Mouse (Mus musculus): ENCODE data around the gene Rhbdf1. TPM values are rescaled to one million over a fixed set of nuclear protein-coding genes. Genes with fewer than 3 reads are reported as not detected.

Rhbdf1 gene
- polyA plus RNA-seq, 1 experiment from 2014 or later: 12.5 TPM

GRCm38 (mm10) chr11:32262674-32263415, 40.7 kb upstream of the Rhbdf1 start:
- no peak for ATAC-seq (ENCODE audit: low read depth)
- Histone ChIP-seq H3K27me3 (ENCODE audit: control insufficient read depth, insufficient read depth, low read length) (no peaks in the 10 kb centered on the region), H3K9ac (replicated peaks; ENCODE audit: low read depth, low read length) (no peak overlapping the region), H3K9me3 (ENCODE audit: control insufficient read depth, low read length) (no peaks in the 10 kb centered on the region), H3K36me3 (ENCODE audit: control insufficient read depth, insufficient read depth, low read length) (no peaks in the 10 kb centered on the region), H3K4me2 (ENCODE audit: low read depth, low read length) (no peak overlapping the region), H3K4me3 (ENCODE audit: low read depth, low read length) (no peak overlapping the region), H3K27ac (ENCODE audit: low read depth, low read length) (no peak overlapping the region), H3K4me1 (ENCODE audit: control insufficient read depth, insufficient read depth, low read length) (peaks cover 7% of the 10 kb centered on the region; the same call in 1 of the 2 replicates)
- 83% methylated on average over 10 of the region's 10 CpGs for WGBS

GRCm38 (mm10) chr11:32256566-32256965, 34.5 kb upstream of the Rhbdf1 start:
- 97% methylated on average over 3 of the region's 3 CpGs for WGBS
- H3K9ac ChIP-seq (replicated peaks; ENCODE audit: low read depth, low read length): no peak overlapping the region
- no peaks in the 10 kb centered on the region for H3K9me3 ChIP-seq (ENCODE audit: control insufficient read depth, low read length)
- H3K4me3 ChIP-seq (ENCODE audit: low read depth, low read length): no peak overlapping the region
- no peak overlapping the region for H3K27ac ChIP-seq (ENCODE audit: low read depth, low read length)
- H3K4me2 ChIP-seq (ENCODE audit: low read depth, low read length): no peak overlapping the region
- peaks cover 22% of the 10 kb centered on the region for H3K36me3 ChIP-seq (ENCODE audit: control insufficient read depth, insufficient read depth, low read length)
- H3K4me1 ChIP-seq (ENCODE audit: control insufficient read depth, insufficient read depth, low read length): no peaks in the 10 kb centered on the region
- no peak for ATAC-seq (ENCODE audit: low read depth)
- no peaks in the 10 kb centered on the region for H3K27me3 ChIP-seq (ENCODE audit: control insufficient read depth, insufficient read depth, low read length)

DNA sequence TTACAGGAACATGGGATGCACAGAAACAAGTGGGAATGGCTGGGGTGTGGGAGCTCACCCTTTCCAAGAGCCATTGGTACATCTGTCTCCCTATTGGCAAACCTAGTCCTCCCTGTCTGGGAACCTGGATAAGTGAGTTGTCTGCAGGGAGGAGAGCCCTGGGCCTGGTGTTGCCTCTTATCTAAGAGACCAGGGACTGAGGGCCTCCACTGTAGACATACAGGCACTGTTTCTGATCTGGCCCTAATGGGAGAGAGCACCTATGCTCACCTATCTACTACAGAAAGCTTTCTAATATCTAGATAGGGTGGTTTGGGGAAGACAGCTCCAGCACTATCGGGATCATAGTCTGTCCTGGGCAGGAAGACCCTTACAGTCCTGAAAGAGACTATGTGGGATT, 34.0 kb upstream of the Rhbdf1 start:
- no peaks in the 10 kb centered on the region for H3K9me3 ChIP-seq (ENCODE audit: control insufficient read depth, low read length)
- no peaks in the 10 kb centered on the region for H3K27me3 ChIP-seq (ENCODE audit: control insufficient read depth, insufficient read depth, low read length)
- ATAC-seq (ENCODE audit: low read depth): no peak
- no peak overlapping the region for H3K4me2 ChIP-seq (ENCODE audit: low read depth, low read length)
- no peak overlapping the region for H3K27ac ChIP-seq (ENCODE audit: low read depth, low read length)
- peaks cover 22% of the 10 kb centered on the region for H3K36me3 ChIP-seq (ENCODE audit: control insufficient read depth, insufficient read depth, low read length)
- H3K9ac ChIP-seq (replicated peaks; ENCODE audit: low read depth, low read length): no peak overlapping the region
- 100% methylated on average over 1 of the region's 1 CpGs for WGBS
- no peaks in the 10 kb centered on the region for H3K4me1 ChIP-seq (ENCODE audit: control insufficient read depth, insufficient read depth, low read length)
- H3K4me3 ChIP-seq (ENCODE audit: low read depth, low read length): no peak overlapping the region

- Histone ChIP-seq H3K4me3 (ENCODE audit: low read depth, low read length) (no peak overlapping the region), H3K9ac (replicated peaks; ENCODE audit: low read depth, low read length) (no peak overlapping the region), H3K27ac (ENCODE audit: low read depth, low read length) (no peak overlapping the region), H3K4me1 (ENCODE audit: control insufficient read depth, insufficient read depth, low read length) (no peaks in the 10 kb centered on the region), H3K27me3 (ENCODE audit: control insufficient read depth, insufficient read depth, low read length) (no peaks in the 10 kb centered on the region), H3K36me3 (ENCODE audit: control insufficient read depth, insufficient read depth, low read length) (peaks cover 31% of the 10 kb centered on the region), H3K9me3 (ENCODE audit: control insufficient read depth, low read length) (no peaks in the 10 kb centered on the region), H3K4me2 (ENCODE audit: low read depth, low read length) (no peak overlapping the region)
- WGBS: 88% methylated on average over 1 of the region's 1 CpGs
- ATAC-seq (ENCODE audit: low read depth): no peak
Measured at GRCm38 (mm10) chr11:32253121-32253520, 31.0 kb upstream of the Rhbdf1 start.

- Histone ChIP-seq H3K4me1 (ENCODE audit: control insufficient read depth, insufficient read depth, low read length) (no peaks in the 10 kb centered on the region), H3K9ac (replicated peaks; ENCODE audit: low read depth, low read length) (no peak overlapping the region), H3K9me3 (ENCODE audit: control insufficient read depth, low read length) (no peaks in the 10 kb centered on the region), H3K36me3 (ENCODE audit: control insufficient read depth, insufficient read depth, low read length) (peaks cover 39% of the 10 kb centered on the region), H3K4me3 (ENCODE audit: low read depth, low read length) (no peak overlapping the region), H3K4me2 (ENCODE audit: low read depth, low read length) (no peak overlapping the region), H3K27me3 (ENCODE audit: control insufficient read depth, insufficient read depth, low read length) (no peaks in the 10 kb centered on the region), H3K27ac (ENCODE audit: low read depth, low read length) (no peak overlapping the region)
- WGBS: 84% methylated on average over 8 of the region's 8 CpGs
- ATAC-seq (ENCODE audit: low read depth): no peak
Measured at GRCm38 (mm10) chr11:32250880-32251763, 29.0 kb upstream of the Rhbdf1 start.

DNA sequence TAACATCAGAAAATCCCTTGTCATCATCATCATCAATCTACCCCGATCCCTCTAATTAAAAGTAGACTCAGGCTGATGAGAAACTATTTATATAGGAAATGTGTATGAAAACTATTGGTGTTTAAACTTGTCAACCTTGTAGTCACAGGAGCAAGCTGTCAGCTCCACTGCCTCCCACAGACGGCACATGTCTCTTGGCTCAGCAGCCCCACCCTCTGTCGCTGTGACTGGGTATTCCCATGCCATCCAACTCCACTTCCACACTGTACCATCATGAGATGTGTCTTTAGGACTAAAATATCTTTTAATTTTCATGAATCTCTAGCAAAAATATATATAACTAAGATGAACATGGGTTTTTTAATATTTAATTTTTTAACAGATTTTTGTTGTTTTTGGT, 26.2 kb upstream of the Rhbdf1 start:
- no peak for ATAC-seq (ENCODE audit: low read depth)
- Histone ChIP-seq H3K27me3 (ENCODE audit: control insufficient read depth, insufficient read depth, low read length) (no peaks in the 10 kb centered on the region), H3K4me1 (ENCODE audit: control insufficient read depth, insufficient read depth, low read length) (no peaks in the 10 kb centered on the region), H3K9ac (replicated peaks; ENCODE audit: low read depth, low read length) (no peak overlapping the region), H3K27ac (ENCODE audit: low read depth, low read length) (no peak overlapping the region), H3K4me3 (ENCODE audit: low read depth, low read length) (no peak overlapping the region), H3K36me3 (ENCODE audit: control insufficient read depth, insufficient read depth, low read length) (peaks cover 35% of the 10 kb centered on the region), H3K4me2 (ENCODE audit: low read depth, low read length) (no peak overlapping the region), H3K9me3 (ENCODE audit: control insufficient read depth, low read length) (no peaks in the 10 kb centered on the region)
- 95% methylated on average over 3 of the region's 3 CpGs for WGBS

DNA sequence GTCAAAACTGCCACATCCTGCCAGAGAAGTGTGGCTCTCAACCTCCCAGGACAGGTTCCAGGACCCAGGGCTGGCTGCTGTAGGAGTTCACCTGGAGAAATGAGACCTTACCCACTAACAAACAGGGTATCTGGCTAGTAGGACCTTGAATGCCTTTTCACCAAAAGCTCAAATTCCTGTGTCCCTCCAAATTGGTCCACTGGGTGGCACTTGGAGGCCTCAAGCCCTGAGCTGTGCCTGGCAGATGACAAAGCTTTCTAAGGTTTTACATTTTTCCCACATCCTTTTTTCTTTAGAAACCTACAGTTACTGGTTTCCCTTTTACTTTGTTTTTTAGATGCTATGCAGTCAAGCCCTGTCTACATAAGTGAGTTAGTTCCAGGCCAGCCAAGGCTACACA, 25.0 kb upstream of the Rhbdf1 start:
- Histone ChIP-seq H3K4me3 (ENCODE audit: low read depth, low read length) (no peak overlapping the region), H3K27me3 (ENCODE audit: control insufficient read depth, insufficient read depth, low read length) (no peaks in the 10 kb centered on the region), H3K36me3 (ENCODE audit: control insufficient read depth, insufficient read depth, low read length) (peaks cover 22% of the 10 kb centered on the region), H3K4me1 (ENCODE audit: control insufficient read depth, insufficient read depth, low read length) (no peaks in the 10 kb centered on the region), H3K9ac (replicated peaks; ENCODE audit: low read depth, low read length) (no peak overlapping the region), H3K9me3 (ENCODE audit: control insufficient read depth, low read length) (no peaks in the 10 kb centered on the region), H3K27ac (ENCODE audit: low read depth, low read length) (no peak overlapping the region), H3K4me2 (ENCODE audit: low read depth, low read length) (no peak overlapping the region)
- no peak for ATAC-seq (ENCODE audit: low read depth)

DNA sequence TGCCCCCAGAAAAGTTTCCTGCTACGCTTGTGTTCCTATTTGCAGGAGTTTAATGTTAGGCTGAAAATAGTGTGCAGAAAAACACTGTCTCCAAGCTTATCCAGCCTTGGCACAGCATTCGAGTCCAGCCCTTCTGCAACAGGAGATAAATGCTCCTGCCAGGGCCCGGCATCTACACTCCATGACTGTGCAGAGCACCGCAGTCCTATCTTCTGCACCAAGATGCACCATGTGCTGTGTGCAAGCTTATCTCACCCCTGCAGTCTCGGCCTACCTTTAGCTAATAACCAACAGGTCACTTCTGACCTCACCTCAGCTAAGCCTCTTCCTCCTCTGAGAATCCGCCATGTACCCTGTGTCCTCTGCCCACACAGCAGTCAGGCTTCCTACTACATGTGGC, 23.5 kb upstream of the Rhbdf1 start:
- ATAC-seq (ENCODE audit: low read depth): no peak
- H3K4me2 ChIP-seq (ENCODE audit: low read depth, low read length): no peak overlapping the region
- no peaks in the 10 kb centered on the region for H3K9me3 ChIP-seq (ENCODE audit: control insufficient read depth, low read length)
- H3K36me3 ChIP-seq (ENCODE audit: control insufficient read depth, insufficient read depth, low read length): peaks cover 17% of the 10 kb centered on the region
- no peak overlapping the region for H3K27ac ChIP-seq (ENCODE audit: low read depth, low read length)
- H3K4me1 ChIP-seq (ENCODE audit: control insufficient read depth, insufficient read depth, low read length): no peaks in the 10 kb centered on the region
- no peak overlapping the region for H3K4me3 ChIP-seq (ENCODE audit: low read depth, low read length)
- H3K9ac ChIP-seq (replicated peaks; ENCODE audit: low read depth, low read length): no peak overlapping the region
- 89% methylated on average over 6 of the region's 6 CpGs for WGBS
- H3K27me3 ChIP-seq (ENCODE audit: control insufficient read depth, insufficient read depth, low read length): no peaks in the 10 kb centered on the region

GRCm38 (mm10) chr11:32244617-32245016, 22.5 kb upstream of the Rhbdf1 start:
- peaks cover 11% of the 10 kb centered on the region for H3K36me3 ChIP-seq (ENCODE audit: control insufficient read depth, insufficient read depth, low read length)
- no peak for ATAC-seq (ENCODE audit: low read depth)
- 89% methylated on average over 1 of the region's 1 CpGs for WGBS

More at GRCm38 (mm10) chr11:32244617-32245016, 22.5 kb upstream of the Rhbdf1 start:
- no peak overlapping the region for H3K9ac ChIP-seq (replicated peaks; ENCODE audit: low read depth, low read length)
- H3K4me3 ChIP-seq (ENCODE audit: low read depth, low read length): no peak overlapping the region
- H3K4me2 ChIP-seq (ENCODE audit: low read depth, low read length): no peak overlapping the region
- H3K27ac ChIP-seq (ENCODE audit: low read depth, low read length): no peak overlapping the region
- no peaks in the 10 kb centered on the region for H3K27me3 ChIP-seq (ENCODE audit: control insufficient read depth, insufficient read depth, low read length)
- H3K4me1 ChIP-seq (ENCODE audit: control insufficient read depth, insufficient read depth, low read length): no peaks in the 10 kb centered on the region
- H3K9me3 ChIP-seq (ENCODE audit: control insufficient read depth, low read length): no peaks in the 10 kb centered on the region
